Mouse (Mus musculus) lung, postnatal 0 days (tissue): ENCODE data around the gene Fam168b.

Experiments used
- CTCF ChIP-seq: IDR thresholded peaks from 2 replicates; pipeline ENCODE4 v1.5.1; 2016; ENCODE audit warnings: antibody characterized with exemption, mild to moderate bottlenecking
- EP300 ChIP-seq: IDR thresholded peaks from 2 replicates; pipeline ENCODE4 v1.6.1; 2016; ENCODE audit warnings: antibody characterized with exemption, mild to moderate bottlenecking, control low read depth

GRCm38 (mm10) chr1:34853786-34854185 lies 10.9 kb upstream of the Fam168b start:
- TF ChIP-seq EP300 (no peak), CTCF (no peak)
